8 mouse cellular contexts compared by ENCODE assay signal in the genomic region with DNA sequence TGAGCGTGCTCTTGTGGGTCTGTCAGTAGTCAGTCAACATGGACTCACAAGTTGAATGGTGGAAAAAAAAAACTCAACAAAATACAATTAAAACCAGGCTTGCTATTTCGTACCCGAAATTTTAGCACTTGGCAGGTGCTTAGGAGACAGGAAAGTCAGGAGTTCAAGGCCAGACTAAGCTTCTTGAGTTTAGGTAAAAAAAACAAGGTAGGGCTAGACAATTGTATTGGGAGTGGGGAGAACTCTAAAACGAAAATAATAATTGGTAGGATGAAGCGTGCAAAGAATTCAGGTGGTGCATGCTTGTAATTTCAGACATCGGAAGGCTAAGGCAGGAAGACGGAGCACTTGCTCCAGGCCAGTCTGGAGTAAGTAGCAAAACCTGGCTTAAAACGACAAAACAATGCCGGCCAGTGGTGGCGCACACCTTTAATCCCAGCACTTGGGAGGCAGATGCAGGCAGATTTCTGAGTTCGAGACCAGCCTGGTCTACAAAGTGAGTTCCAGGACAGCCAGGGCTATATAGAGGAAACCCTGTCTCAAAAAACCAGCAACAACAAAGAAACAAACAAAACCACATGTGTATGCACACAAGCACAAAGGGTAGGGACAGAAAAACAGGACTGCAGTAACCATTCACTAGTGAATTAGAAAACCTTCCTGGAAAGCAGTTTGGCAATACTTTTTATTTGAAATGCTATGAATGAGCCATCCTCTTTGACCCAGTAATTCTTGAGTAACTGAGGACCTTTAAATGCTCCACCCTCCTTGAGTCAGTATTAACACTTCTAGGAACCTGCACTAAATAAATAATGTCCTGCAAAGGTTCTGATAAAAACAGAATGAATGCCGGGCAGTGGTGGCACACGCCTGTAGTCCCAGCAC. TPM values are rescaled to one million over a fixed set of nuclear protein-coding genes. Genes with fewer than 3 reads are reported as not detected.
A peak's percentile ranks its signal among the peaks of the same experiment; 100 is the strongest.
DNase-seq lines count a peak whose midpoint lies in the region; ATAC-seq and TF ChIP-seq lines count a peak whose summit lies in the region.

No protein-coding gene starts in this region.

- H3K27me3 ChIP-seq in kidney, embryonic 14.5 days (ENCODE audit: control insufficient read depth, insufficient read depth, low read length) = no peaks in the 10 kb centered on the region
- H3K27me3 ChIP-seq in hindbrain, embryonic 15.5 days = no peaks in the 10 kb centered on the region
- H3K27me3 ChIP-seq in midbrain, postnatal 0 days (ENCODE audit: insufficient read depth, low read length) = no peaks in the 10 kb centered on the region

- DNase-seq in kidney, postnatal 14 days = no peak
- DNase-seq in midbrain, postnatal 0 days (ENCODE audit: low spot score) = no peak
- DNase-seq in ovary, adult 18-20 months (ENCODE audit: low spot score) = no peak
- DNase-seq in adrenal gland, postnatal 14 days = no peak
- no peak for DNase-seq in kidney, adult 8-10 months

- peak overlapping the region; percentile 31 for H3K4me3 ChIP-seq in kidney, embryonic 14.5 days (ENCODE audit: low read length)
- peak overlapping the region; percentile 59 for H3K4me3 ChIP-seq in bone marrow macrophage, adult 2 months (ENCODE audit: insufficient read depth, low read length)
- H3K4me3 ChIP-seq in hindbrain, embryonic 15.5 days = peak overlapping the region; percentile 70
- peak overlapping the region; percentile 25 for H3K4me3 ChIP-seq in midbrain, postnatal 0 days (ENCODE audit: low read depth, low read length)

- no peak for TF ChIP-seq POLR2A in bone marrow macrophage, adult 2 months (IDR thresholded peaks at IDR 0.05; ENCODE audit: borderline replicate concordance, low read depth, low read length)

- H3K4me1 ChIP-seq in kidney, embryonic 14.5 days (ENCODE audit: control insufficient read depth, insufficient read depth, low read length) = peaks cover 9% of the 10 kb centered on the region
- peaks cover 14% of the 10 kb centered on the region for H3K4me1 ChIP-seq in bone marrow macrophage, adult 2 months (ENCODE audit: control insufficient read depth, insufficient read depth, low read length)
- peaks cover 21% of the 10 kb centered on the region for H3K4me1 ChIP-seq in hindbrain, embryonic 15.5 days (replicated peaks)
- no peaks in the 10 kb centered on the region for H3K4me1 ChIP-seq in midbrain, postnatal 0 days (ENCODE audit: insufficient read depth, low read length)

- H3K36me3 ChIP-seq in kidney, embryonic 14.5 days (ENCODE audit: control insufficient read depth, insufficient read depth, low read length) = peaks cover 14% of the 10 kb centered on the region; the same call in 1 of the 2 replicates
- H3K36me3 ChIP-seq in hindbrain, embryonic 15.5 days = peaks cover 6% of the 10 kb centered on the region
- H3K36me3 ChIP-seq in midbrain, postnatal 0 days (ENCODE audit: insufficient read depth, low read length) = peaks cover 6% of the 10 kb centered on the region

- no peak for ATAC-seq in kidney, embryonic 14.5 days (ENCODE audit: low FRiP score, low TSS enrichment)
- no peak for ATAC-seq in hindbrain, embryonic 15.5 days (ENCODE audit: low FRiP score, low read depth)
- ATAC-seq in midbrain, postnatal 0 days (ENCODE audit: low FRiP score) = no peak

- no peaks in the 10 kb centered on the region for H3K9me3 ChIP-seq in kidney, embryonic 14.5 days (ENCODE audit: control insufficient read depth, low read length)
- no peaks in the 10 kb centered on the region for H3K9me3 ChIP-seq in hindbrain, embryonic 15.5 days
- no peaks in the 10 kb centered on the region for H3K9me3 ChIP-seq in midbrain, postnatal 0 days (ENCODE audit: low read length)

- H3K9ac ChIP-seq in kidney, embryonic 14.5 days (ENCODE audit: low read depth, low read length) = no peak overlapping the region
- H3K9ac ChIP-seq in hindbrain, embryonic 15.5 days = peak overlapping the region; percentile 44
- 0 out of 2 replicates have a peak overlapping the region, but pooled peaks have one; percentile 19 for H3K9ac ChIP-seq in midbrain, postnatal 0 days (replicated peaks; ENCODE audit: low read length, poor library complexity, severe bottlenecking)

- H3K4me2 ChIP-seq in kidney, embryonic 14.5 days (replicated peaks; ENCODE audit: low read depth, low read length) = peak overlapping the region; percentile 41
- peak overlapping the region; percentile 60 for H3K4me2 ChIP-seq in hindbrain, embryonic 15.5 days
- H3K4me2 ChIP-seq in midbrain, postnatal 0 days (ENCODE audit: low read depth, low read length, poor library complexity, severe bottlenecking) = peak overlapping the region; percentile 37

- peak overlapping the region; percentile 56; the same call in 1 of the 2 replicates for H3K27ac ChIP-seq in kidney, embryonic 14.5 days (ENCODE audit: low read depth, low read length)
- H3K27ac ChIP-seq in bone marrow macrophage, adult 2 months (ENCODE audit: insufficient read depth, low read depth, low read length) = peak overlapping the region; percentile 73
- peak overlapping the region; percentile 91 for H3K27ac ChIP-seq in hindbrain, embryonic 15.5 days (replicated peaks)
- peak overlapping the region; percentile 84 for H3K27ac ChIP-seq in midbrain, postnatal 0 days (ENCODE audit: low read depth, low read length)

- WGBS in kidney, embryonic 14.5 days = 65% methylated on average over 13 of the region's 13 CpGs
- WGBS in hindbrain, embryonic 15.5 days = 66% methylated on average over 13 of the region's 13 CpGs
- 70% methylated on average over 13 of the region's 13 CpGs for WGBS in midbrain, postnatal 0 days

- no peak for TF ChIP-seq CTCF in bone marrow macrophage, adult 2 months (IDR thresholded peaks at IDR 0.05; ENCODE audit: low read depth, low read length)
- TF ChIP-seq CTCF in midbrain, postnatal 0 days (IDR thresholded peaks at IDR 0.05) = no peak

RNA-seq across cellular contexts. Expression of gene Atp5g1, which starts 1.0 kb away (rescaled TPM):
- 848 and 857 TPM in 2 replicates for polyA plus RNA-seq in kidney, embryonic 14.5 days (2014; fragmentation: Nextera tagmentation; extraction: Ambion mirVana)
- 101 and 118 TPM in 2 replicates for polyA plus RNA-seq in bone marrow macrophage, adult 2 months (2012; ENCODE audit: insufficient read depth, insufficient read length, missing spikeins)
- polyA plus RNA-seq in hindbrain, embryonic 15.5 days (2015; fragmentation: Nextera tagmentation; extraction: Ambion mirVana) = 772 and 777 TPM in 2 replicates
- 469 and 710 TPM in 2 replicates for total RNA-seq in midbrain, postnatal 0 days (2014; rRNA removed)
- polyA plus RNA-seq in midbrain, postnatal 0 days (2015; fragmentation: Nextera tagmentation; extraction: Ambion mirVana) = 984 and 1,088 TPM in 2 replicates
- total RNA-seq in adrenal gland, postnatal 14 days (2021) = 244 and 262 TPM in 2 replicates

RNA-seq across cellular contexts. Expression of gene Ube2z, which starts 11.3 kb away (rescaled TPM):
- polyA plus RNA-seq in kidney, embryonic 14.5 days (2014; fragmentation: Nextera tagmentation; extraction: Ambion mirVana) = 27.6 and 36.4 TPM in 2 replicates
- polyA plus RNA-seq in bone marrow macrophage, adult 2 months (2012; ENCODE audit: insufficient read depth, insufficient read length, missing spikeins) = 37.6 and 43.6 TPM in 2 replicates
- 40.0 and 40.1 TPM in 2 replicates for polyA plus RNA-seq in hindbrain, embryonic 15.5 days (2015; fragmentation: Nextera tagmentation; extraction: Ambion mirVana)
- total RNA-seq in midbrain, postnatal 0 days (2014; rRNA removed) = 59.7 and 62.2 TPM in 2 replicates
- polyA plus RNA-seq in midbrain, postnatal 0 days (2015; fragmentation: Nextera tagmentation; extraction: Ambion mirVana) = 33.0 and 36.0 TPM in 2 replicates
- total RNA-seq in adrenal gland, postnatal 14 days (2021) = 43.8 and 45.2 TPM in 2 replicates

RNA-seq across cellular contexts. Expression of gene Calcoco2, which starts 35.3 kb away (rescaled TPM):
- polyA plus RNA-seq in kidney, embryonic 14.5 days (2014; fragmentation: Nextera tagmentation; extraction: Ambion mirVana) = not detected in 2 replicates
- polyA plus RNA-seq in bone marrow macrophage, adult 2 months (2012; ENCODE audit: insufficient read depth, insufficient read length, missing spikeins) = not detected in 2 replicates
- polyA plus RNA-seq in hindbrain, embryonic 15.5 days (2015; fragmentation: Nextera tagmentation; extraction: Ambion mirVana) = 0.09 and 0.10 TPM in 2 replicates
- not detected in 2 replicates for total RNA-seq in midbrain, postnatal 0 days (2014; rRNA removed)
- not detected in 2 replicates for polyA plus RNA-seq in midbrain, postnatal 0 days (2015; fragmentation: Nextera tagmentation; extraction: Ambion mirVana)
- total RNA-seq in adrenal gland, postnatal 14 days (2021) = not detected in 2 replicates

RNA-seq across cellular contexts. Expression of gene Snf8, which starts 41.8 kb away (rescaled TPM):
- polyA plus RNA-seq in kidney, embryonic 14.5 days (2014; fragmentation: Nextera tagmentation; extraction: Ambion mirVana) = 34.2 and 63.5 TPM in 2 replicates
- polyA plus RNA-seq in bone marrow macrophage, adult 2 months (2012; ENCODE audit: insufficient read depth, insufficient read length, missing spikeins) = 81.3 and 91.8 TPM in 2 replicates
- 128 and 129 TPM in 2 replicates for polyA plus RNA-seq in hindbrain, embryonic 15.5 days (2015; fragmentation: Nextera tagmentation; extraction: Ambion mirVana)
- total RNA-seq in midbrain, postnatal 0 days (2014; rRNA removed) = 23.2 and 38.6 TPM in 2 replicates
- polyA plus RNA-seq in midbrain, postnatal 0 days (2015; fragmentation: Nextera tagmentation; extraction: Ambion mirVana) = 114 TPM in 2 replicates
- total RNA-seq in adrenal gland, postnatal 14 days (2021) = 77.7 and 79.2 TPM in 2 replicates

RNA-seq across cellular contexts. Expression of gene Gip, which starts 52.1 kb away (rescaled TPM):
- not detected in 2 replicates for polyA plus RNA-seq in kidney, embryonic 14.5 days (2014; fragmentation: Nextera tagmentation; extraction: Ambion mirVana)
- not detected in 2 replicates for polyA plus RNA-seq in bone marrow macrophage, adult 2 months (2012; ENCODE audit: insufficient read depth, insufficient read length, missing spikeins)
- polyA plus RNA-seq in hindbrain, embryonic 15.5 days (2015; fragmentation: Nextera tagmentation; extraction: Ambion mirVana) = not detected in 2 replicates
- not detected in 2 replicates for total RNA-seq in midbrain, postnatal 0 days (2014; rRNA removed)
- polyA plus RNA-seq in midbrain, postnatal 0 days (2015; fragmentation: Nextera tagmentation; extraction: Ambion mirVana) = not detected in 2 replicates
- total RNA-seq in adrenal gland, postnatal 14 days (2021) = not detected in 2 replicates
